Mouse (Mus musculus): ENCODE results near the gene Sipa1l1. TPM values are rescaled to one million over a fixed set of nuclear protein-coding genes. Genes with fewer than 3 reads are reported as not detected.
A peak's percentile ranks its signal among the peaks of the same experiment; 100 is the strongest.
"Not testable (repeated sequence)": the region's sequence is repeated elsewhere in the genome, so short reads cannot be mapped to it uniquely, and the experiment has no call there.

Sipa1l1 gene
- polyA plus RNA-seq, 1 experiment from 2014 or later, result 48.5 TPM

- Histone ChIP-seq H3K4me1 (replicated peaks; ENCODE audit: control insufficient read depth, insufficient read depth, low read length) (peaks cover 13% of the 10 kb centered on the region; the same call in 1 of the 2 replicates), H3K27me3 (ENCODE audit: control insufficient read depth, insufficient read depth, low read length) (no peaks in the 10 kb centered on the region), H3K36me3 (ENCODE audit: control insufficient read depth, insufficient read depth, low read length) (no peaks in the 10 kb centered on the region), H3K9me3 (ENCODE audit: control insufficient read depth, low read length) (no peaks in the 10 kb centered on the region), H3K9ac (ENCODE audit: low read length) (peak overlapping the region; percentile 87), H3K4me3 (ENCODE audit: low read depth, low read length) (peak overlapping the region; percentile 95), H3K4me2 (ENCODE audit: low read depth, low read length, severe bottlenecking) (peak overlapping the region; percentile 76), H3K27ac (ENCODE audit: low read depth, low read length) (peak overlapping the region; percentile 95; the same call in 1 of the 2 replicates)
- ATAC-seq (replicated peaks; ENCODE audit: low FRiP score) (no peak), DNase-seq (ENCODE audit: low spot score) (no peak)
- 1% methylated on average over 29 of the region's 29 CpGs for WGBS
Observed at GRCm38 (mm10) chr12:82170461-82171279, 1.6 kb downstream of the Sipa1l1 start.

GRCm38 (mm10) chr12:82171591-82171990 is 2.5 kb downstream of the Sipa1l1 start:
- no peak overlapping the region for H3K27ac ChIP-seq (ENCODE audit: low read depth, low read length)
- no peak overlapping the region for H3K9ac ChIP-seq (ENCODE audit: low read length)
- no peaks in the 10 kb centered on the region for H3K9me3 ChIP-seq (ENCODE audit: control insufficient read depth, low read length)
- peak overlapping the region; percentile 76 for H3K4me2 ChIP-seq (ENCODE audit: low read depth, low read length, severe bottlenecking)
- ATAC-seq (replicated peaks; ENCODE audit: low FRiP score) (no peak), DNase-seq (ENCODE audit: low spot score) (no peak)
- H3K4me3 ChIP-seq (ENCODE audit: low read depth, low read length), result peak overlapping the region; percentile 95; the same call in 1 of the 2 replicates
- 26% methylated on average over 10 of the region's 10 CpGs for WGBS
- no peaks in the 10 kb centered on the region for H3K36me3 ChIP-seq (ENCODE audit: control insufficient read depth, insufficient read depth, low read length)
- H3K27me3 ChIP-seq (ENCODE audit: control insufficient read depth, insufficient read depth, low read length), result no peaks in the 10 kb centered on the region
- peaks cover 6% of the 10 kb centered on the region; the same call in 1 of the 2 replicates for H3K4me1 ChIP-seq (replicated peaks; ENCODE audit: control insufficient read depth, insufficient read depth, low read length)

GRCm38 (mm10) chr12:82173623-82174022 is 4.5 kb downstream of the Sipa1l1 start:
- no peak for ATAC-seq (replicated peaks; ENCODE audit: low FRiP score)
- Histone ChIP-seq H3K9me3 (ENCODE audit: control insufficient read depth, low read length) (no peaks in the 10 kb centered on the region), H3K4me3 (ENCODE audit: low read depth, low read length) (no peak overlapping the region), H3K4me1 (replicated peaks; ENCODE audit: control insufficient read depth, insufficient read depth, low read length) (peaks cover 2% of the 10 kb centered on the region; the same call in 1 of the 2 replicates), H3K27ac (ENCODE audit: low read depth, low read length) (no peak overlapping the region), H3K9ac (ENCODE audit: low read length) (no peak overlapping the region), H3K4me2 (ENCODE audit: low read depth, low read length, severe bottlenecking) (no peak overlapping the region), H3K27me3 (ENCODE audit: control insufficient read depth, insufficient read depth, low read length) (no peaks in the 10 kb centered on the region), H3K36me3 (ENCODE audit: control insufficient read depth, insufficient read depth, low read length) (no peaks in the 10 kb centered on the region)
- 75% methylated on average over 1 of the region's 1 CpGs for WGBS
- DNase-seq (ENCODE audit: low spot score), result no peak

GRCm38 (mm10) chr12:82175709-82176108 is 6.6 kb downstream of the Sipa1l1 start:
- WGBS, result 97% methylated on average over 3 of the region's 3 CpGs
- Histone ChIP-seq H3K4me3 (ENCODE audit: low read depth, low read length) (no peak overlapping the region), H3K9me3 (ENCODE audit: control insufficient read depth, low read length) (no peaks in the 10 kb centered on the region), H3K36me3 (ENCODE audit: control insufficient read depth, insufficient read depth, low read length) (no peaks in the 10 kb centered on the region; the same call in 1 of the 2 replicates), H3K4me1 (replicated peaks; ENCODE audit: control insufficient read depth, insufficient read depth, low read length) (0 out of 2 replicates have a peak, but pooled peaks cover 2% of the 10 kb centered on the region), H3K4me2 (ENCODE audit: low read depth, low read length, severe bottlenecking) (no peak overlapping the region), H3K9ac (ENCODE audit: low read length) (no peak overlapping the region), H3K27ac (ENCODE audit: low read depth, low read length) (no peak overlapping the region), H3K27me3 (ENCODE audit: control insufficient read depth, insufficient read depth, low read length) (no peaks in the 10 kb centered on the region)
- no peak for DNase-seq (ENCODE audit: low spot score)
- ATAC-seq (replicated peaks; ENCODE audit: low FRiP score), result no peak

GRCm38 (mm10) chr12:82178636-82179035 is 9.5 kb downstream of the Sipa1l1 start:
- no peak overlapping the region for H3K9ac ChIP-seq (ENCODE audit: low read length)
- WGBS, result 95% methylated on average over 4 of the region's 4 CpGs
- no peaks in the 10 kb centered on the region for H3K9me3 ChIP-seq (ENCODE audit: control insufficient read depth, low read length)
- H3K27ac ChIP-seq (ENCODE audit: low read depth, low read length), result no peak overlapping the region
- no peaks in the 10 kb centered on the region for H3K4me1 ChIP-seq (replicated peaks; ENCODE audit: control insufficient read depth, insufficient read depth, low read length)
- no peak for DNase-seq (ENCODE audit: low spot score)
- H3K36me3 ChIP-seq (ENCODE audit: control insufficient read depth, insufficient read depth, low read length), result peaks cover 6% of the 10 kb centered on the region
- ATAC-seq (replicated peaks; ENCODE audit: low FRiP score), result no peak
- H3K4me2 ChIP-seq (ENCODE audit: low read depth, low read length, severe bottlenecking), result no peak overlapping the region
- no peaks in the 10 kb centered on the region for H3K27me3 ChIP-seq (ENCODE audit: control insufficient read depth, insufficient read depth, low read length)
- no peak overlapping the region for H3K4me3 ChIP-seq (ENCODE audit: low read depth, low read length)

- Histone ChIP-seq H3K27ac (ENCODE audit: low read depth, low read length) (no peak overlapping the region), H3K27me3 (ENCODE audit: control insufficient read depth, insufficient read depth, low read length) (no peaks in the 10 kb centered on the region), H3K4me3 (ENCODE audit: low read depth, low read length) (no peak overlapping the region), H3K36me3 (ENCODE audit: control insufficient read depth, insufficient read depth, low read length) (peaks cover 6% of the 10 kb centered on the region), H3K4me2 (ENCODE audit: low read depth, low read length, severe bottlenecking) (no peak overlapping the region), H3K4me1 (replicated peaks; ENCODE audit: control insufficient read depth, insufficient read depth, low read length) (no peaks in the 10 kb centered on the region), H3K9me3 (ENCODE audit: control insufficient read depth, low read length) (no peaks in the 10 kb centered on the region), H3K9ac (ENCODE audit: low read length) (no peak overlapping the region)
- ATAC-seq (replicated peaks; ENCODE audit: low FRiP score) (no peak), DNase-seq (ENCODE audit: low spot score) (no peak)
- 92% methylated on average over 4 of the region's 4 CpGs for WGBS
Observed at GRCm38 (mm10) chr12:82179626-82180025, 10.5 kb downstream of the Sipa1l1 start.

- ATAC-seq (replicated peaks; ENCODE audit: low FRiP score); H3K9me3 ChIP-seq (ENCODE audit: control insufficient read depth, low read length); DNase-seq (ENCODE audit: low spot score): not testable (repeated sequence)
Observed at GRCm38 (mm10) chr12:82186156-82186555, 17.0 kb downstream of the Sipa1l1 start.

GRCm38 (mm10) chr12:82186740-82187139 is 17.6 kb downstream of the Sipa1l1 start:
- Histone ChIP-seq H3K27me3 (ENCODE audit: control insufficient read depth, insufficient read depth, low read length) (no peaks in the 10 kb centered on the region), H3K27ac (ENCODE audit: low read depth, low read length) (no peak overlapping the region), H3K4me2 (ENCODE audit: low read depth, low read length, severe bottlenecking) (no peak overlapping the region), H3K4me3 (ENCODE audit: low read depth, low read length) (no peak overlapping the region), H3K9me3 (ENCODE audit: control insufficient read depth, low read length) (no peaks in the 10 kb centered on the region), H3K4me1 (replicated peaks; ENCODE audit: control insufficient read depth, insufficient read depth, low read length) (peaks cover 16% of the 10 kb centered on the region), H3K36me3 (ENCODE audit: control insufficient read depth, insufficient read depth, low read length) (peaks cover 6% of the 10 kb centered on the region), H3K9ac (ENCODE audit: low read length) (no peak overlapping the region)
- DNase-seq (ENCODE audit: low spot score), result no peak
- 72% methylated on average over 3 of the region's 3 CpGs for WGBS
- no peak for ATAC-seq (replicated peaks; ENCODE audit: low FRiP score)

More at GRCm38 (mm10) chr12:82186156-82186555, 17.0 kb downstream of the Sipa1l1 start:
- H3K27me3 ChIP-seq (ENCODE audit: control insufficient read depth, insufficient read depth, low read length); H3K4me3 ChIP-seq (ENCODE audit: low read depth, low read length); H3K27ac ChIP-seq (ENCODE audit: low read depth, low read length); H3K4me2 ChIP-seq (ENCODE audit: low read depth, low read length, severe bottlenecking); H3K36me3 ChIP-seq (ENCODE audit: control insufficient read depth, insufficient read depth, low read length); H3K9ac ChIP-seq (ENCODE audit: low read length): not testable (repeated sequence)
- peaks cover 16% of the 10 kb centered on the region for H3K4me1 ChIP-seq (replicated peaks; ENCODE audit: control insufficient read depth, insufficient read depth, low read length)

Data from forebrain, embryonic 11.5 days (tissue).